Mouse (Mus musculus) kidney, adult 2 months (tissue): Measurements from ENCODE around the gene Nae1.

ENCODE experiments used
- CTCF ChIP-seq: fragments of 200-500 bp; conservative IDR thresholded peaks from 2 replicates; pipeline ENCODE4 v1.5.1; 2011; ENCODE audit warnings: low read depth, mild to moderate bottlenecking, control low read depth, low read length, moderate library complexity, mixed read lengths; ENCODE audit not compliant: insufficient read depth, insufficient read length
- POLR2A ChIP-seq: fragments of 200-500 bp; IDR thresholded peaks from one replicate; pipeline ENCODE4 v1.6.1; 2011; ENCODE audit warnings: low read depth, low read length, control low read depth

DNA sequence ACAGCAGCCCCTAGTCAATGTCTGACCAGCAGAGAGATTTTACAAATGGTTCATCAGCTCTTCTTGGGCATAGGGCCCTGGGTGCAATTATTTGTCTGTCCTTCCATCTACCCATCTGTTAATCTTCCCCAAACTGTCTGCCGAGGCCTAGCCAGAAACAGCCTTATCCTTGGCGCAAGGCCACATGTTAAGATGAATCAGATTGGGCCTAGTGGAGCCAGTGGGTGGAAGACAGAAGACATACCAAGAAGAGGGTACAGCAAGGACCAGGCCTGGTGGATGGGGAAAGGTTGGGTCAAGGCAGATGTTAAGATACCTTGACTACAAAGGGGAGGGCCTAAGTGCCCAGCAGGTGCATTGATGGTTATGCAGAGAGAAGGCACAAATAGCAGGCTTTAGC is 5.1 kb upstream of the Nae1 start:
- TF ChIP-seq POLR2A (no peak), CTCF (no peak)
